Mouse (Mus musculus) neutrophil, adult 5-6 weeks (primary cell): ENCODE measurements around the gene Col6a1. TPM values are rescaled to one million over a fixed set of nuclear protein-coding genes. Genes with fewer than 3 reads are reported as not detected.

Experiments used
- ATAC-seq: fragments of 151-379, 151-347 bp; 2 replicates; pipeline ENCODE4 v1.8.0; 2017; ENCODE audit warnings: mild to moderate bottlenecking, moderate TSS enrichment; ENCODE audit not compliant: insufficient number of reproducible peaks, poor library complexity, low FRiP score, severe bottlenecking; ENCODE audit errors: extremely low read depth
- total RNA-seq: library from RNA; stranded (forward); fragments of 200-1000 nt; gene quantifications from 2 replicates; pipeline ENCODE4 v1.2.3, GENCODE M21; 2017

Col6a1 gene
- total RNA-seq, 1 experiment from 2014 or later = not detected

GRCm38 (mm10) chr10:76685451-76686017, 40.4 kb downstream of the Col6a1 start:
- no peak for ATAC-seq

- no peak for ATAC-seq
These were observed 42.0 kb downstream of the Col6a1 start for GRCm38 (mm10) chr10:76683977-76684376.

GRCm38 (mm10) chr10:76683461-76683860, 42.5 kb downstream of the Col6a1 start:
- ATAC-seq = no peak

GRCm38 (mm10) chr10:76681882-76682281, 44.1 kb downstream of the Col6a1 start:
- no peak for ATAC-seq

DNA sequence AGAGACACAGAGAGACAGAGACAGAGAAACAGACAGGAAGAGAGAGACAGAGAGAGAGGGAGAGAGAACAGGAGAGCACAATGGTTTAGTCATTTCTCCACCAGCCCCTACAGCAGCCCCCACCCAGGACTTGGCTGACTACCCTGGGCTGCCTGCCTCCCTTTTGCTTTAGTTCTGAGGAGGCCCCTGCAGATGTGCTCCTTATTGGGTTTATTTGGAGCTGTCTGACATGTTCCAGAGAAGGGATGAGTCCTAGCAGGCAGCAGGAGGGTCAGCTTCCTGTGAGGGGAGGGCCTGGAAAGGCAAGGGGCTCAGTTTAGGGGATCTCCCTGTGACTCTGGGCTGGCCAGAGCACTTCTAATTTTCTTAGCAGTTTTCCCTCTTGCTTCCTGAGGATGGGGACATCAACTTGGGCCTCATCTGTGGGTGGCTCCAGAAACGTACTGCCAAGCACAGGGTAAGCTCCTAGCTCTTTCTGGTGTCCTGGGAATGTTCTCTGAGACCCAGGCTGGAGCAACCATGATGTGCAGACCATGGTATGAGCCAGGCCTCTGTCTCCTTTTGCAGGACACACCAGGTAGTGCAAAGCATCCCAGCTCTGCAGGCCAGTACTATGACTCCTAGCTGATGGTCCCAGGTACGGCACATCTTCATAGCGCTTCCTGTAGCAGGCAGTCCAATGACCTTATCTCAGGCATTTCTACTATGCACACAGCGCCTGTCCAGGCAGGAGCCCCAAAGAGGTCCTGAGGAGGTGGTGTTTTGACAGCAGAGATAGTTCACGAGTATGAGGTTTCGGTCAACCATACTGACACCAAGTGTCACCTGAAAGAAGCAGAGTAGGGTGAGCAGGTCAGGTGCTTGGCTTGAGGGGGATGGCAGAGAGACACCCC, 45.0 kb downstream of the Col6a1 start:
- ATAC-seq = no peak

DNA sequence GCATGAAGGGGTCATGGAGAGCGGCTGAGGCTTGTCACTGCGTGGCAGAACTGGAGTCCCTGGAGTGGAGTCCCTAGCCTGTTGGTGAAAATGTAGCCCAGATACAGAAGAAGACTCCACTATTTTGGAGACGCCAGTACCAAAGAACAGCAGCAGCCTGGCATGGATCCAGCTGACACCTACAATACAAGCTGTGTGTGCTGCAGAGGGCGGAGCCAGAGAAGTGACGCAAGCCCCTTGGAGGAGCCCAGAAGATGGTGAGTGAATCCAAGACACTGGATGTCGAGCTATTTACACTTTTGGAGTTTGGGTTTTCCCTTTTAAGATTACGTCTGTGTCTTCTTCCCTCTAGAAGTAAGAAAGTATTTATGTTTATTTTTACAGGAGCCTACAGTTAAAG, 47.8 kb downstream of the Col6a1 start:
- no peak for ATAC-seq

DNA sequence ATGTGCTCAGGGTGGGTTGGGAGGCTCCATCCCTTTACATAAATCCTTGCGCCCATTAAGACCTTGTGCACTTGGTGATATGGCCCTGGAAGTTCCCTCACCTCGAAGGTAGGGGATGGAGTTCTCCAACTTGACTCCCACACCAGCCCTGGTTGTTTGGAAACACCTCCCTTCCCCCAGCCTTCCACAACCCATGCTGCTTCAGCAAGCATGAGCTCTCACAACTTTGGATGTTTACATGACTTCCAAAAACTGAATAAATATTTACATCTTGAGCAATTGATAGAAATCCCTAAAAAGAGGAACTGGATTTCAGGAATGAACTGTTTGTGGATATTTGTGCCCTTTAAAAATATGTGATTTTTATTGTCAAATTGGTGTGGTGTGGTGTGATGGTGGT, 50.7 kb downstream of the Col6a1 start:
- no peak for ATAC-seq

DNA sequence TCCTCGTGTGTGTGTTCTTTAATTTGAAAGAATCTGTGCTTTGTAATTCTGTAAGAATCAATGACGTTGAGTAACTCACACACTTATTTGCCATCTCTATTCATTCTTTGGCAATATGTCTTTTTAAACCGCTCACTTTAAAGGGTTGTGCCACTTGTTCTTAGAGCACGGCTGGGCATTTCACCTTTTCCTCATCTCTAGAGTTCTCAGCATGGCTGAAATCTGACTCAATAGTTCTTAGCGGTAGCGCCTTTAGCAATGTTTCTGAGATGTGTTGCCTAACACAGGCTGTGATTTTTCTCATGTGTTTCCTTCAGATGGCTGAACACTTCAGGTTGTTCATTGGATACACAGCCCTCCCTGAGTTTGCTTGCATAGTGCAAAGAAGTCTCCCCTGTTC, 51.4 kb downstream of the Col6a1 start:
- ATAC-seq = no peak

DNA sequence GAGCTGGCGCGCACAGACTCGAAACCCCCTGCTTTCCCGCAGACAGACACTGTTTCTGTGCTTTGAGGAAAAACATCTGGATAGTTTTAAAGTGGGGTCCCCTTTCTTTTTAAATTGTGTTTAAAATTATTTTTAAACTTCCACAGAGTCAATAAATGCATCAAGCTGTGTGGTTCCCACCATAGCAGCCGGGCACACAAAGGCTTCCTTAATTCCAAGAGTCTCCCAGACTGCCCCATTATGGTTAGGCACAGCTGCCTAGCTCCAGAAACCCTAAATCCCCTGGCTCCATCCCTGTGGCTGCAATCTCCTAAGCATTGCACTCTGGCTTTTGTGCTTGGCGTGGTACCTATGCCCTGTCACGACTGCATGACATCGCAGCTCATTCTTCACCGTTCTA, 54.0 kb downstream of the Col6a1 start:
- ATAC-seq = no peak

GRCm38 (mm10) chr10:76668947-76669284, 57.1 kb downstream of the Col6a1 start:
- no peak for ATAC-seq

DNA sequence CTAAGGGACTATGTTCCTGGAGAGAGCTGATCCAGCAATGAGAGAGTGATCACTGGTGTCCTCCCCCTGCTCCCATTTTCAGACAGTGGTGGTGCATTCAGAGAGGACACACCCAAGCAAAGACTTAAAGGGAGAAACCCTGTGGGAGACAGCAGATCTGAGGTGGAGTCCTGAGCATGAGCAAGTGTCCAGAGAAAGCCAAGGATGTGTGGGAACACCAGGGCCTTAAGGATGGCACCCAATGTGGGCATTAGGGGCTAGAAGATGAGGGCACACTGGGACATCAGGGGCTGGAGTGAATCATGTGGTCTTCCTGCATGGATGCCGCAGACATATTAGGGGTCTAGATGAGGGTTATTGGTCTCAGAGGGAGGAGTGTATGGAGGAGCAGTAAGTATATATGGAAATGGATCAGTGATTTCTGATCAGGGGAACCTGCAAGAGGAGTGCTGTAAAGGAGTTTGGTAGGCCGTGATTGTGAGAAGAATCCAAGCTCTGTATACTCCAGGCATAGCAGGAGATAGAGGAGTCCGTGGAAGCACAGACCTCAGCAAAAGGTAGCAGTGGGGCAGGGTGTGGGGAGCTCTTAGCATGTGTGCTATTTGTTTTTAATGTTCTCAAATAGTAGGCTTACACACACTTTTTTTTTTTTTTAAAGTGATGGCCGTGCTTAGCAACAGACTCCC, 57.6 kb downstream of the Col6a1 start:
- ATAC-seq = no peak

DNA sequence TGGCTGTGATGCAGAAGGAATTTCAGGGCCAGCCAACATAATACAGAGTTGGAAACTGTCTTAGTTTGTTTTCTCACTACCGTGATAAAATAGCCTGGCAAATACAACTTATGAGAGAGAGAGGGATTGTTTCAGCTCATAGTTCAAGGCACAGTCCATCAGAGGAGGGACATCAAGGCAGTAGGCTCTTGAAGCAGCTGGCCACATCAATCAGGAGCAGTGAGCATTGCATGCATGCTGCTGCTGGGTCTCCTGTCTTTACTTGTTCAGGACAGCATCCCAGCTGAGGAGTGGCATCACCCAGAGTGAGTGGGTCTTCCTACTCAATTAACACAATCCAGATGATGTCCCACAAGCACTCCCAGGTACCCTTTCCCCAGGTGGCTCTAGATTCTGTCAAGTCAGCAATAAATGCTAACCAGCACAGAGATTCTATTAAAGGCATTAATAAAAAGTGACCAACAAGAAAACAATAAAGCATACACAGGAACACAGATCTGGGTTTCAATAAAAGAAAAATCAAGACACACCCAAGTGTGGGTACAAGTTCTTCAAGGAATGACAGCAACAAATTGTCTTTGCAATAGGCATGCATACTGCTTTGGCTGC, 58.7 kb downstream of the Col6a1 start:
- ATAC-seq = no peak

DNA sequence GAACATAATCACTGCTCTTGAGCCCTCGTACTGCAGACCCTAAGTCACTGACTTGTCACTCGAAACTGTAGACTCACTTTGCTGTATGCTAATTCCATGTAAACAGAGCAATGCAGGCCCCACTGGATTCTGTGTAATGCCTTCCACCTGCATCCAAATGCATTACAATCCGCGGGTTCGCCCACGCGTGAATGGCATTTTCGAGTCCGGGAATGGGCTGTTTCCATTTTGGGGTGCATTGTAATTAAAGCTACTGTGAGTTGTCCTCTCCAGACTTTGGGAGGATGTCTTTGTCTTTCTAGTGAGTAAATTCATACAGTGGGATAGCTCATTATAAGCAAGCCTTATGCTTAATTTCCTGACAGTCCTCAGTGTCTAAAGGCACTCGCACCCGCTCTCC, 60.4 kb downstream of the Col6a1 start:
- ATAC-seq = no peak

- ATAC-seq = 0 out of 2 replicates have a peak, but pooled peaks have one; percentile 6
These were observed 61.5 kb downstream of the Col6a1 start for GRCm38 (mm10) chr10:76664156-76665115.

Other genes with a start within 250 kb of the Col6a1 start
- gene Lss, start 194.6 kb downstream of the Col6a1 start, total RNA-seq = 4.1 and 10.7 TPM in 2 replicates
- gene Spatc1l, start 163.9 kb downstream of the Col6a1 start, total RNA-seq = not detected in 2 replicates
- not detected in 2 replicates for gene Ftcd, start 150.5 kb downstream of the Col6a1 start, total RNA-seq
- not detected in 2 replicates for gene Col6a2, start 102.5 kb downstream of the Col6a1 start, total RNA-seq
- 3.3 and 4.1 TPM in 2 replicates for gene Pcbp3, start 235.7 kb upstream of the Col6a1 start, total RNA-seq